Mouse (Mus musculus) kidney, adult 11 months (tissue): ENCODE measurements at regions not wholly inside any gene's neighbourhood (a gene's known extent, or its start where the extent isn't known, plus 50 kb on each side); places are given as distances from the start of the nearest gene placed in this dataset.

Experiments used
- DNase-seq: peaks from one replicate; pipeline ENCODE4 v3.0.0; 2022

- DNase-seq, result no peak
These were observed 107.7 kb upstream of the Spats2l start for GRCm38 (mm10) chr1:57666179-57666693.

GRCm38 (mm10) chr1:57673415-57673814, 100.5 kb upstream of the Spats2l start:
- DNase-seq, result no peak

- DNase-seq, result no peak
These were observed 99.8 kb upstream of the Spats2l start for GRCm38 (mm10) chr1:57673957-57674699.

- DNase-seq, result no peak
These were observed 89.4 kb upstream of the Spats2l start for GRCm38 (mm10) chr1:57684387-57685162.

GRCm38 (mm10) chr1:57689253-57689652, 84.7 kb upstream of the Spats2l start:
- DNase-seq, result no peak

GRCm38 (mm10) chr1:57707906-57708305, 66.1 kb upstream of the Spats2l start:
- no peak for DNase-seq

GRCm38 (mm10) chr1:57712916-57713503, 61.0 kb upstream of the Spats2l start:
- DNase-seq, result no peak

- DNase-seq, result no peak
These were observed 56.7 kb upstream of the Spats2l start for GRCm38 (mm10) chr1:57717139-57717800.

- no peak for DNase-seq
These were observed 55.6 kb upstream of the Spats2l start for GRCm38 (mm10) chr1:57718409-57718808.
